Mouse (Mus musculus) testis, postnatal 14 days (tissue): Measurements from ENCODE around the gene Zc3h8.

ENCODE experiments used
- DNase-seq: peaks from one replicate; pipeline ENCODE4 v3.0.0; 2021; ENCODE audit warnings: low spot score

The Zc3h8 gene

GRCm38 (mm10) chr2:128943538-128944528 lies at the start of gene Zc3h8:
Zc3h8 (minus strand) TSS chr2:128944077.
- DNase-seq: peak; percentile 96

GRCm38 (mm10) chr2:128984746-128985145 lies 40.9 kb upstream of the Zc3h8 start:
- no peak for DNase-seq

- no peak for DNase-seq
These were observed 31.7 kb upstream of the Zc3h8 start for GRCm38 (mm10) chr2:128975572-128975971.

- no peak for DNase-seq
These were observed 28.4 kb upstream of the Zc3h8 start for GRCm38 (mm10) chr2:128972301-128972700.

GRCm38 (mm10) chr2:128968475-128969083 lies 24.7 kb upstream of the Zc3h8 start:
- no peak for DNase-seq

- peak; percentile 87 for DNase-seq
These were observed 24.0 kb upstream of the Zc3h8 start, which contains the start of gene Gm10762 for GRCm38 (mm10) chr2:128967661-128968441. Gm10762 (minus strand) TSS chr2:128967725.

GRCm38 (mm10) chr2:128966641-128967580 lies 23.0 kb upstream of the Zc3h8 start, which contains the start of gene Zc3h6:
Zc3h6 (plus strand) TSS chr2:128967402.
- peak; percentile 99 for DNase-seq

- no peak for DNase-seq
These were observed 22.4 kb upstream of the Zc3h8 start for GRCm38 (mm10) chr2:128966236-128966635.

GRCm38 (mm10) chr2:128965505-128966105 lies 21.7 kb upstream of the Zc3h8 start:
- DNase-seq: no peak

GRCm38 (mm10) chr2:128954186-128954585 lies 10.3 kb upstream of the Zc3h8 start:
- no peak for DNase-seq

- no peak for DNase-seq
These were observed 4.2 kb upstream of the Zc3h8 start for GRCm38 (mm10) chr2:128947962-128948588.

- no peak for DNase-seq
These were observed 7.6 kb downstream of the Zc3h8 start for GRCm38 (mm10) chr2:128936256-128936655.

- DNase-seq: no peak
These were observed 13.2 kb downstream of the Zc3h8 start for GRCm38 (mm10) chr2:128930704-128931103.

- DNase-seq: no peak
These were observed 15.4 kb downstream of the Zc3h8 start for GRCm38 (mm10) chr2:128928446-128928845.

- DNase-seq: no peak
These were observed 19.1 kb downstream of the Zc3h8 start for GRCm38 (mm10) chr2:128924799-128925198.

- no peak for DNase-seq
These were observed 27.3 kb downstream of the Zc3h8 start for GRCm38 (mm10) chr2:128916528-128916927.

GRCm38 (mm10) chr2:128914978-128915377 lies 28.9 kb downstream of the Zc3h8 start:
- DNase-seq: no peak

GRCm38 (mm10) chr2:128903661-128904060 lies 40.2 kb downstream of the Zc3h8 start:
- no peak for DNase-seq

GRCm38 (mm10) chr2:128902843-128903242 lies 41.0 kb downstream of the Zc3h8 start:
- DNase-seq: no peak

GRCm38 (mm10) chr2:128892180-128892721 lies 51.6 kb downstream of the Zc3h8 start:
- no peak for DNase-seq
